Mouse (Mus musculus): Measurements from ENCODE around the gene Pp2d1.

Pp2d1 gene

DNA sequence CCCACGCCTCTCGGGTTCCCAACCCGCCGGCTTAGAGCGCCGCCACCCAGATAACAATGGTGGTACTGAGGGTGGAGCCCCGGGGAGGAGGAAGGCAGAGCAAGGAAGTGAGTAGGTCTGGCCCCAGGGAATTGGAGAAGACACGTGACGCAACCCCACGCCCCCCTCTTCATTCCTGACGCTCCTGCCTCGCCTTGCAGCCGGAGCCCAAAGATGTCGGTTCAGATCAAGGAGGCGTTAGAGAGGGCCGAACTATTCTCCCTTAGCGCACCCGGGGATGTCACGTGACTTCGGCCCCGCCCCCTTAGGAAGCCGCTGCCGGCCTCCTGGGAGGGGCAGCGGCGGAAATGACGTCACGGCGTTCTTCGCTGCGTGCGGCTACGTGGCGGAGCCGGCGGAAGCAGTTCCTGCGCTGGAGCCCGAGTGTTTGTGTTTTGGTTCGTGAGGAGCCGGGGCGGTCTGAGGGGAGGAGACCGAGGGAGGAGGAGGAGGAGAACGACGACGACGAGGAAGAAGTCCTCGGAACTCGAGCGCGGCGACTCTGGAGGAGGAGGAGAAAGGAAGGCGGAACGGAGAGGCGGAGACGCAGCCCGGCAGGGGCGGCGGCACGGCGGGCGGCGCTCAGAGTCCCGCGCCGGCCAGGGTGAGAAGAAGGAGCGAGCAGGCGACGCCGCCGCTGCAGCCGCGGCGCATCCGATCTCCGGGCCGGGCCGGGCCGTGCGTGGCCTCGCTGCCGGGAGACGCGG, 60.2 kb downstream of the Pp2d1 start, which contains the start of gene Rab5a:
Gene Rab5a, plus strand, starts transcription at position 377 of the 746 bp plus-strand sequence.
- DNase-seq (ENCODE audit: low spot score in 2 of 2) = peak; percentile 100

- DNase-seq (ENCODE audit: low spot score in 2 of 2) = no peak
Observed at GRCm38 (mm10) chr17:53478066-53478857, 61.0 kb downstream of the Pp2d1 start.

DNA sequence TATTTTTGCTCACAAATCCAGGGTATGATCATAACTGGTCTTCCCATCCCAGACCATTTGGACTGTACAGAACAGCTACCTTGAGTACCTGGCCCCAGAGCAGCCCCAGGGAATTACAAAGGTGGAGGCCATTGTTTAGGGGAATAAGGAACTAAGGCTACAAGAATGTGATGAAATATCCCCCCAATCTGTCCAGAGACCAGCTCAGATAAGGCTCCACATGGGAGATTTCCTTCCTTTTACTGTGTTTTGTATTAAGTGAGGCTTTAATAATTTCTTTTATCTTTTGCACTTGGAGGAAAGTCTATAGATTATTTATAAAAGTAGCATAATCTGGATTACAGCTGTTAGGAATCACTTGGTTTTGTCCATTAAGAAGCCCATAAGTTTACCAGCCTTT, 70.6 kb downstream of the Pp2d1 start:
- DNase-seq (ENCODE audit: low spot score in 2 of 2) = no peak

DNA sequence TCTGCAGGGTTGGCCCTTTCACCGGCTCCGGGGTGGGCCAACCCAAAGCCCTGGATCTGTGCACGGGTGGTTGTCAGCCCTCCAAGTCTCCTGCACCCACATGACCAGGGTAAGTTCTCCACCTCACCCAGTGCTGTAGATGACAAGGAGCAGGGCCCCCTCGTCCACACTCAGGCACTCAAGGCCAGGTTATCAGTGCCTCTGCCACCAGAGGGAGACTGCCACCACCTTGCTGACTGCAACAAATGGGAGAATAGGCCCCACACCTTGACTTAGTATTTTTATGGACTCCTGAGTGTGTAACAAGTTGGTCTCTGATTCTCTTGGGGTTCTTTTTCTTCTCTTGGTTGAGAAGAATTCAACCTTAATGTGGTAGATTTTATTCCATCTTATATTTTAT, 73.7 kb downstream of the Pp2d1 start:
- DNase-seq (ENCODE audit: low spot score in 2 of 2) = no peak

DNA sequence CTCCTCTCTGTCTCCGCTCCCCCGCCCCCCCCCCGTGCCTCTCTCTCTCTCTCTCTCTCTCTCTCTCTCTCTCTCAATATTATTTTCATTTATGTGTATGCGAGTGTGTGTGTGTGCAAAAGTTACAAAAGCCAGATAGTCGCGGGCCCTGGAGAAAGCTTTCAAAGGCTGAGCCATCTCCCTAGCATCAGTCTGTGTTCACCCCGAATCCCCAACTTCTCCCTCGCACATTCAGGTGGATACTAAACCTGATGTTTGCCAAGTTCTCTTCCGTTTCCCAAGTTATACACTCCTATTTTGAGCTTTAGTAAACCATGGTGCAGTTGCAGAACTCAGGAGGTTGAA, 75.8 kb downstream of the Pp2d1 start:
- no peak for DNase-seq (ENCODE audit: low spot score in 2 of 2)

GRCm38 (mm10) chr17:53462603-53463495, 76.4 kb downstream of the Pp2d1 start, which contains the start of gene Efhb:
Gene Efhb (minus strand): TSS chr17:53463321.
- peak; percentile 79 to 92 for DNase-seq (ENCODE audit: low spot score in 2 of 2)
